Mouse (Mus musculus) MEL (cell line): ENCODE data around the gene Nipsnap3b. TPM values are rescaled to one million over a fixed set of nuclear protein-coding genes. Genes with fewer than 3 reads are reported as not detected.

Experiments used
- DNase-seq: peaks from one replicate; pipeline ENCODE4 v3.0.0; 2011; ENCODE audit warnings: low read depth, low spot score
- H3K27ac ChIP-seq: 2 replicates; pipeline ENCODE4 v1.5.1; 2012; ENCODE audit warnings: low read depth, mild to moderate bottlenecking, control low read depth, low read length, moderate library complexity; ENCODE audit not compliant: control insufficient read depth
- H3K27me3 ChIP-seq, 2 experiments: fragments of 150-350 bp in 1 of 2; sonication (generic) in 1 of 2; 2 replicates each; pipeline ENCODE4 v1.6.1; 2012; ENCODE audit warnings: low read length in 2 of 2, mild to moderate bottlenecking in 2 of 2, improper control_type of control experiment in 1 of 2, moderate library complexity in 1 of 2; ENCODE audit not compliant: insufficient read depth in 2 of 2, control insufficient read depth in 1 of 2
- H3K36me3 ChIP-seq, 2 experiments: 2 replicates each; pipeline ENCODE4 v1.6.1; 2012 to 2014; ENCODE audit warnings: low read length in 2 of 2, improper control_type of control experiment in 1 of 2, inconsistent platforms in 1 of 2, mild to moderate bottlenecking in 1 of 2; ENCODE audit not compliant: insufficient read depth in 2 of 2, control insufficient read depth in 1 of 2
- H3K4me1 ChIP-seq, 2 experiments: fragments of 150-350 bp in 1 of 2; sonication (generic) in 1 of 2; 2 replicates each; pipeline ENCODE4 v1.6.1; 2012; ENCODE audit warnings: low read length in 2 of 2, improper control_type of control experiment in 1 of 2, mild to moderate bottlenecking in 1 of 2; ENCODE audit not compliant: insufficient read depth in 2 of 2, control insufficient read depth in 1 of 2
- H3K4me3 ChIP-seq, 2 experiments: fragments of 150-350 bp in 1 of 2; sonication (generic) in 1 of 2; 2 replicates each; pipeline ENCODE4 v1.5.1; 2012; ENCODE audit warnings: low read depth in 2 of 2, low read length in 2 of 2, mild to moderate bottlenecking in 2 of 2, moderate library complexity in 2 of 2, control low read depth in 1 of 2, improper control_type of control experiment in 1 of 2; ENCODE audit not compliant: control insufficient read depth in 1 of 2, insufficient read depth in 1 of 2
- H3K79me2 ChIP-seq: 2 replicates; pipeline ENCODE4 v1.6.1; 2012; ENCODE audit warnings: mild to moderate bottlenecking, low read length, moderate library complexity; ENCODE audit not compliant: control insufficient read depth, poor library complexity, insufficient read depth
- H3K9ac ChIP-seq: 2 replicates; pipeline ENCODE4 v1.6.1; 2012; ENCODE audit warnings: low read depth, mild to moderate bottlenecking, control low read depth, low read length, moderate library complexity; ENCODE audit not compliant: control insufficient read depth, poor library complexity, severe bottlenecking
- H3K9me3 ChIP-seq: fragments of 150-350 bp; sonication (generic); replicated peaks from 2 replicates; pipeline ENCODE4 v1.6.1; 2012; ENCODE audit warnings: mild to moderate bottlenecking, low read length, improper control_type of control experiment, moderate library complexity; ENCODE audit not compliant: insufficient read depth
- CHD2 ChIP-seq: IDR thresholded peaks from 2 replicates; pipeline ENCODE4 v1.6.1; 2011; ENCODE audit warnings: low read length, improper control_type of control experiment
- E2F4 ChIP-seq: IDR thresholded peaks from 2 replicates; pipeline ENCODE4 v1.6.1; 2011; ENCODE audit warnings: low read depth, low read length, improper control_type of control experiment, borderline replicate concordance
- ELF1 ChIP-seq: IDR thresholded peaks from 2 replicates; pipeline ENCODE4 v1.6.1; 2014; ENCODE audit warnings: low read depth, mild to moderate bottlenecking, inconsistent platforms, low read length, improper control_type of control experiment, moderate library complexity
- GATA1 ChIP-seq: IDR thresholded peaks from 2 replicates; pipeline ENCODE4 v1.6.1; 2011; ENCODE audit warnings: low read depth, low read length, improper control_type of control experiment
- HCFC1 ChIP-seq: IDR thresholded peaks from 2 replicates; pipeline ENCODE4 v1.6.1; 2012; ENCODE audit warnings: low read depth, mild to moderate bottlenecking, inconsistent platforms, low read length, improper control_type of control experiment, moderate library complexity
- KAT2A ChIP-seq: conservative IDR thresholded peaks from 2 replicates; pipeline ENCODE4 v1.6.1; 2012; ENCODE audit warnings: low read depth, low read length, improper control_type of control experiment, inconsistent platforms
- MAFK ChIP-seq: IDR thresholded peaks from 2 replicates; pipeline ENCODE4 v1.6.1; 2011; ENCODE audit warnings: low read depth, mild to moderate bottlenecking, low read length, improper control_type of control experiment, borderline replicate concordance
- MAX ChIP-seq: IDR thresholded peaks from 2 replicates; pipeline ENCODE4 v1.6.1; 2011; ENCODE audit warnings: low read length, improper control_type of control experiment
- MAZ ChIP-seq: IDR thresholded peaks from 2 replicates; pipeline ENCODE4 v1.6.1; 2012; ENCODE audit warnings: low read depth, mild to moderate bottlenecking, inconsistent platforms, low read length, improper control_type of control experiment
- MXI1 ChIP-seq: IDR thresholded peaks from 2 replicates; pipeline ENCODE4 v1.6.1; 2011; ENCODE audit warnings: mild to moderate bottlenecking, low read depth, low read length, improper control_type of control experiment
- POLR2A ChIP-seq, 2 experiments: IDR thresholded peaks; 2 replicates each; pipeline ENCODE4 v1.6.1; 2011 to 2012; ENCODE audit warnings: low read length in 2 of 2, mild to moderate bottlenecking in 2 of 2, control low read depth in 1 of 2, improper control_type of control experiment in 1 of 2, low read depth in 1 of 2, moderate library complexity in 1 of 2; ENCODE audit not compliant: control insufficient read depth in 1 of 2, insufficient read depth in 1 of 2, poor library complexity in 1 of 2
- POLR2AphosphoS2 ChIP-seq: IDR thresholded peaks from 2 replicates; pipeline ENCODE4 v1.6.1; 2011; ENCODE audit warnings: low read length, improper control_type of control experiment
- POLR2AphosphoS5 ChIP-seq: IDR thresholded peaks from 2 replicates; pipeline ENCODE4 v1.6.1; 2012; ENCODE audit warnings: low read depth, borderline replicate concordance, mild to moderate bottlenecking, inconsistent platforms, low read length, moderate library complexity, mixed read lengths
- RAD21 ChIP-seq: IDR thresholded peaks from 2 replicates; pipeline ENCODE4 v1.6.1; 2011; ENCODE audit warnings: mild to moderate bottlenecking, low read depth, low read length, improper control_type of control experiment
- RCOR1 ChIP-seq: IDR thresholded peaks from 2 replicates; pipeline ENCODE4 v1.6.1; 2012; ENCODE audit warnings: low read depth, mild to moderate bottlenecking, inconsistent platforms, low read length, improper control_type of control experiment
- SMC3 ChIP-seq: IDR thresholded peaks from 2 replicates; pipeline ENCODE4 v1.6.1; 2011; ENCODE audit warnings: low read depth, low read length, improper control_type of control experiment
- TAL1 ChIP-seq: IDR thresholded peaks from 2 replicates; pipeline ENCODE4 v1.6.1; 2012; ENCODE audit warnings: mild to moderate bottlenecking, inconsistent platforms, low read length, moderate library complexity, mixed read lengths
- TCF12 ChIP-seq: IDR thresholded peaks from 2 replicates; pipeline ENCODE4 v1.6.1; 2014; ENCODE audit warnings: low read depth, mild to moderate bottlenecking, inconsistent platforms, low read length, improper control_type of control experiment, moderate library complexity
- UBTF ChIP-seq: IDR thresholded peaks from 2 replicates; pipeline ENCODE4 v1.6.1; 2012; ENCODE audit warnings: low read depth, mild to moderate bottlenecking, inconsistent platforms, low read length, improper control_type of control experiment, moderate library complexity, borderline replicate concordance; ENCODE audit not compliant: insufficient read depth
- USF1 ChIP-seq: IDR thresholded peaks from 2 replicates; pipeline ENCODE4 v1.6.1; 2014; ENCODE audit warnings: low read depth, mild to moderate bottlenecking, inconsistent platforms, low read length, improper control_type of control experiment, moderate library complexity
- USF2 ChIP-seq, 2 experiments: IDR thresholded peaks; 2 replicates each; pipeline ENCODE4 v1.6.1; 2011 to 2012; ENCODE audit warnings: improper control_type of control experiment in 2 of 2, low read length in 2 of 2, borderline replicate concordance in 1 of 2, inconsistent platforms in 1 of 2, low read depth in 1 of 2, mild to moderate bottlenecking in 1 of 2; ENCODE audit not compliant: insufficient read depth in 1 of 2
- ZC3H11A ChIP-seq: IDR thresholded peaks from 2 replicates; pipeline ENCODE4 v1.6.1; 2012; ENCODE audit warnings: low read depth, mild to moderate bottlenecking, inconsistent platforms, low read length, improper control_type of control experiment
- ZKSCAN1 ChIP-seq: IDR thresholded peaks from 2 replicates; pipeline ENCODE4 v1.6.1; 2012; ENCODE audit warnings: low read depth, mild to moderate bottlenecking, inconsistent platforms, low read length, improper control_type of control experiment, moderate library complexity
- ZMIZ1 ChIP-seq: IDR thresholded peaks from 2 replicates; pipeline ENCODE4 v1.6.1; 2012; ENCODE audit warnings: low read depth, mild to moderate bottlenecking, inconsistent platforms, low read length, improper control_type of control experiment, moderate library complexity
- ZNF384 ChIP-seq: IDR thresholded peaks from 2 replicates; pipeline ENCODE4 v1.6.1; 2012; ENCODE audit warnings: low read depth, mild to moderate bottlenecking, inconsistent platforms, low read length, improper control_type of control experiment
- polyA plus RNA-seq, 2 experiments: library from polyadenylated mRNA; stranded (reverse) in 1 of 2; unstranded in 1 of 2; fragments of >175 nt in 1 of 2; fragments of >200 nt in 1 of 2; gene quantifications; 2 replicates each; pipeline versions ENCODE4 v1.2.1 to v1.2.4; 2012; ENCODE audit warnings: low replicate concordance in 2 of 2, low read depth in 1 of 2; ENCODE audit not compliant: insufficient read length in 2 of 2, insufficient read depth in 1 of 2, missing spikeins in 1 of 2
- total RNA-seq: library from RNA; depleted of rRNA; stranded (reverse); fragments of 300-350 nt; gene quantifications from 2 replicates; pipeline ENCODE4 v1.2.3, GENCODE M21; 2012

Nipsnap3b gene
- total and polyA plus RNA-seq, 3 experiments: 28.0 to 57.1 TPM; not detected in 1

GRCm38 (mm10) chr4:53009871-53010270 lies 1.8 kb upstream of the Nipsnap3b start:
- Histone ChIP-seq H3K9me3 (no peaks in the 10 kb centered on the region), H3K27me3 (no peaks in the 10 kb centered on the region; a peak in 2 of 4 replicates), H3K4me3 (no peak overlapping the region), H3K36me3 (no peaks in the 10 kb centered on the region; a peak in 1 of 4 replicates), H3K4me1 (peaks cover 0 to 3% of the 10 kb centered on the region in 2 experiments; a peak in 1 of 4 replicates), H3K27ac (no peak overlapping the region), H3K9ac (no peak overlapping the region), H3K79me2 (peaks cover 2% of the 10 kb centered on the region; the same call in 1 of the 2 replicates)
- TF ChIP-seq USF1 (no peak), E2F4 (no peak), UBTF (no peak), HCFC1 (no peak), KAT2A (no peak), ZNF384 (no peak), POLR2AphosphoS5 (no peak), RCOR1 (no peak), SMC3 (no peak), MAZ (no peak), POLR2AphosphoS2 (no peak), ZKSCAN1 (no peak), TAL1 (no peak), MAFK (no peak), MAX (no peak), USF2 (IDR thresholded peaks at IDR 0.05; ENCODE audit: borderline replicate concordance in 1 of 2, insufficient read depth in 1 of 2, low read depth in 1 of 2, low read length in 2 of 2) (no peak), ELF1 (no peak), POLR2A (IDR thresholded peaks at IDR 0.05; ENCODE audit: control insufficient read depth in 1 of 2, insufficient read depth in 1 of 2, low read depth in 1 of 2, low read length in 2 of 2, poor library complexity in 1 of 2) (no peak), CHD2 (no peak), GATA1 (no peak)
- no peak for DNase-seq

DNA sequence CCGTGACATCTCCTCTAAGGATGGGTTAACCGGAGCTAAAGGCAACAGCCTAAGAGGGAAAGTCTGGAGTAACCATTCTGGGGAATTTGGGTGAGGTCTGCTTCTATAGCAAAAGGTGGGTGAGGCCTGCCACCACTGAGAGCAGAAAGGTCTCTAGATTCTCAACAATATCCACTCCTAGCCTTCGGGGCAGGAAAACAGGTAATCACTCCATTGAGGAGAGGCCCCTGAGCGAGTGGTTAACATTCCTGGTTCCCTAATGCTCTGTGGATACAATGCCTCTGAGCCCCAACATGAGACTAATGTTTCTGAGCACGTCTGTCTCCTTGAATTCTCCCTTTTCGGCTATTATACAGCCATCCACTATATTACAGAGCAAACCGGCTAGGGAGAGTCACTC lies 2.7 kb downstream of the Nipsnap3b start:
- TF ChIP-seq RCOR1 (no peak), ZC3H11A (no peak), GATA1 (no peak), UBTF (no peak), TCF12 (no peak), RAD21 (no peak), MXI1 (no peak), ZMIZ1 (no peak), USF1 (no peak)
- Histone ChIP-seq H3K9me3 (no peaks in the 10 kb centered on the region; the same call in 1 of the 2 replicates), H3K4me3 (no peak overlapping the region), H3K9ac (no peak overlapping the region), H3K27ac (no peak overlapping the region), H3K4me1 (peaks cover 0 to 3% of the 10 kb centered on the region in 2 experiments; a peak in 1 of 4 replicates), H3K79me2 (peaks cover 2% of the 10 kb centered on the region; the same call in 1 of the 2 replicates), H3K27me3 (no peaks in the 10 kb centered on the region), H3K36me3 (peaks cover 0 to 15% of the 10 kb centered on the region in 2 experiments; a peak in 3 of 4 replicates)
- DNase-seq: no peak
